Mouse (Mus musculus): ENCODE results near the gene Nadsyn1.

Nadsyn1 gene

GRCm38 (mm10) chr7:143752606-143753005, 70.0 kb downstream of the Nadsyn1 start:
- no peak for DNase-seq

GRCm38 (mm10) chr7:143752056-143752455, 70.6 kb downstream of the Nadsyn1 start:
- no peak for DNase-seq

- DNase-seq = no peak
Measured at GRCm38 (mm10) chr7:143751380-143751779, 71.3 kb downstream of the Nadsyn1 start.

GRCm38 (mm10) chr7:143749045-143749444, 73.6 kb downstream of the Nadsyn1 start:
- no peak for DNase-seq

- peak; percentile 95 for DNase-seq
Measured at GRCm38 (mm10) chr7:143748041-143748868, 74.4 kb downstream of the Nadsyn1 start.
